Mouse (Mus musculus) small intestine, adult 2 months (tissue): ENCODE measurements around the gene Cd38. TPM values are rescaled to one million over a fixed set of nuclear protein-coding genes. Genes with fewer than 3 reads are reported as not detected.

Experiments used
- H3K27ac ChIP-seq: fragments of 200-500 bp; 2 replicates; pipeline ENCODE4 v1.5.1; 2012; ENCODE audit warnings: low read depth, low read length, control low read depth, inconsistent platforms; ENCODE audit not compliant: insufficient read depth
- H3K27me3 ChIP-seq: fragments of 200-500 bp; 2 replicates; pipeline ENCODE4 v1.6.1; 2012; ENCODE audit warnings: mild to moderate bottlenecking, moderate library complexity, low read length, inconsistent platforms; ENCODE audit not compliant: control insufficient read depth, insufficient read depth
- H3K36me3 ChIP-seq: fragments of 200-500 bp; 2 replicates; pipeline ENCODE4 v1.6.1; 2012; ENCODE audit warnings: mild to moderate bottlenecking, low read length, control low read depth, inconsistent platforms; ENCODE audit not compliant: control insufficient read depth, insufficient read depth
- H3K4me1 ChIP-seq: fragments of 200-500 bp; 2 replicates; pipeline ENCODE4 v1.6.1; 2012; ENCODE audit warnings: low read length, inconsistent platforms, mixed read lengths; ENCODE audit not compliant: control insufficient read depth, insufficient read depth, insufficient read length
- H3K4me3 ChIP-seq: fragments of 200-500 bp; 2 replicates; pipeline ENCODE4 v1.5.1; 2012; ENCODE audit warnings: low read depth, mild to moderate bottlenecking, control low read depth, inconsistent platforms, low read length, moderate library complexity
- CTCF ChIP-seq: fragments of 200-500 bp; IDR thresholded peaks from 2 replicates; pipeline ENCODE4 v1.5.1; 2012; ENCODE audit warnings: low read depth, mild to moderate bottlenecking, control low read depth, inconsistent platforms, low read length, moderate library complexity, mixed read lengths; ENCODE audit not compliant: insufficient replicate concordance, insufficient read length; ENCODE audit errors: extremely low read depth
- POLR2A ChIP-seq: fragments of 200-500 bp; IDR thresholded peaks from 2 replicates; pipeline ENCODE4 v1.6.1; 2012; ENCODE audit warnings: low read depth, mild to moderate bottlenecking, control low read depth, inconsistent platforms, low read length, moderate library complexity
- WGBS: fragments of 180-500 bp; shearing (Covaris S2); methylation state at CpG from one replicate; pipeline ENCODE4 v1.1.7; 2018; 5-methylcytosine and 5-hydroxymethylcytosine counted together
- polyA plus RNA-seq: library from polyadenylated mRNA; depleted of rRNA; stranded (reverse); fragments of >200 nt; gene quantifications from 2 replicates; pipeline ENCODE4 v1.2.3, GENCODE M21; 2012; rRNA removed

The Cd38 gene
- polyA plus RNA-seq, 1 experiment: 17.6 TPM

GRCm38 (mm10) chr5:43933269-43933668 is 64.9 kb downstream of the Cd38 start:
- H3K4me3 ChIP-seq: no peak overlapping the region
- H3K27me3 ChIP-seq: no peaks in the 10 kb centered on the region
- 27% methylated on average over 2 of the region's 2 CpGs for WGBS
- H3K36me3 ChIP-seq: no peaks in the 10 kb centered on the region
- H3K27ac ChIP-seq: no peak overlapping the region
- TF ChIP-seq CTCF (no peak), POLR2A (no peak)
- H3K4me1 ChIP-seq: no peaks in the 10 kb centered on the region

GRCm38 (mm10) chr5:43947330-43947977 is 79.1 kb downstream of the Cd38 start:
- peak overlapping the region; percentile 98 for H3K27ac ChIP-seq

GRCm38 (mm10) chr5:43948111-43948743 is 79.9 kb downstream of the Cd38 start:
- peaks cover 26% of the 10 kb centered on the region; the same call in 1 of the 2 replicates for H3K4me1 ChIP-seq
- peak; percentile 81 for TF ChIP-seq POLR2A
- no peak; the same call in 1 of the 2 replicates for TF ChIP-seq CTCF
- 3% methylated on average over 27 of the region's 27 CpGs for WGBS
- no peaks in the 10 kb centered on the region for H3K27me3 ChIP-seq
- peak overlapping the region; percentile 98 for H3K27ac ChIP-seq
- peak overlapping the region; percentile 48 for H3K4me3 ChIP-seq
- H3K36me3 ChIP-seq: no peaks in the 10 kb centered on the region

More at GRCm38 (mm10) chr5:43947330-43947977, 79.1 kb downstream of the Cd38 start:
- H3K36me3 ChIP-seq: no peaks in the 10 kb centered on the region
- H3K4me3 ChIP-seq: no peak overlapping the region
- peaks cover 26% of the 10 kb centered on the region; the same call in 1 of the 2 replicates for H3K4me1 ChIP-seq
- 18% methylated on average over 9 of the region's 9 CpGs for WGBS
- no peaks in the 10 kb centered on the region for H3K27me3 ChIP-seq
- TF ChIP-seq POLR2A (no peak), CTCF (no peak)

- WGBS: under 1% methylated on average over 8 of the region's 8 CpGs
- Histone ChIP-seq H3K4me3 (peak overlapping the region; percentile 53), H3K36me3 (no peaks in the 10 kb centered on the region), H3K4me1 (peaks cover 26% of the 10 kb centered on the region; the same call in 1 of the 2 replicates), H3K27me3 (no peaks in the 10 kb centered on the region), H3K27ac (peak overlapping the region; percentile 98)
- no peak for TF ChIP-seq POLR2A
- TF ChIP-seq CTCF: no peak
Observed at GRCm38 (mm10) chr5:43948748-43949275, 80.5 kb downstream of the Cd38 start.

GRCm38 (mm10) chr5:43953241-43953640 is 84.9 kb downstream of the Cd38 start:
- H3K4me1 ChIP-seq: peaks cover 6% of the 10 kb centered on the region; the same call in 1 of the 2 replicates
- 55% methylated on average over 1 of the region's 1 CpGs for WGBS
- no peaks in the 10 kb centered on the region for H3K36me3 ChIP-seq
- no peak overlapping the region for H3K4me3 ChIP-seq
- TF ChIP-seq POLR2A (no peak), CTCF (no peak)
- H3K27ac ChIP-seq: no peak overlapping the region
- H3K27me3 ChIP-seq: no peaks in the 10 kb centered on the region

- no peaks in the 10 kb centered on the region for H3K36me3 ChIP-seq
- WGBS: 74% methylated on average over 3 of the region's 3 CpGs
- no peaks in the 10 kb centered on the region for H3K4me1 ChIP-seq
- no peak overlapping the region for H3K27ac ChIP-seq
- no peak overlapping the region for H3K4me3 ChIP-seq
- TF ChIP-seq CTCF (no peak), POLR2A (no peak)
- no peaks in the 10 kb centered on the region for H3K27me3 ChIP-seq
Observed at GRCm38 (mm10) chr5:43959884-43960440, 91.6 kb downstream of the Cd38 start.

GRCm38 (mm10) chr5:43961056-43961455 is 92.7 kb downstream of the Cd38 start:
- H3K27ac ChIP-seq: no peak overlapping the region
- H3K36me3 ChIP-seq: no peaks in the 10 kb centered on the region
- H3K4me1 ChIP-seq: no peaks in the 10 kb centered on the region
- H3K27me3 ChIP-seq: no peaks in the 10 kb centered on the region
- no peak overlapping the region for H3K4me3 ChIP-seq
- TF ChIP-seq POLR2A: no peak
- no peak for TF ChIP-seq CTCF
- 94% methylated on average over 3 of the region's 3 CpGs for WGBS

Other genes with a start within 250 kb of the Cd38 start
- 0.28 and 0.46 TPM in 2 replicates for gene Cc2d2a, start 206.2 kb upstream of the Cd38 start, polyA plus RNA-seq
- gene Bst1, start 49.7 kb upstream of the Cd38 start, polyA plus RNA-seq: 25.9 and 87.8 TPM in 2 replicates
- gene Fbxl5, start 46.9 kb upstream of the Cd38 start, polyA plus RNA-seq: 12.0 and 25.8 TPM in 2 replicates
- not detected in 2 replicates for gene Gm7879, start 44.6 kb downstream of the Cd38 start, polyA plus RNA-seq
- 3.1 and 8.9 TPM in 2 replicates for gene Fgfbp1, start 113.2 kb downstream of the Cd38 start, polyA plus RNA-seq
- gene Prom1, start 233.5 kb downstream of the Cd38 start, polyA plus RNA-seq: 3.1 and 5.9 TPM in 2 replicates